Mouse (Mus musculus) lung, postnatal 0 days (tissue): ENCODE measurements around the gene Nsmce1.

Source experiments
- CTCF ChIP-seq: IDR thresholded peaks from 2 replicates; pipeline ENCODE4 v1.5.1; 2016; ENCODE audit warnings: antibody characterized with exemption, mild to moderate bottlenecking
- EP300 ChIP-seq: IDR thresholded peaks from 2 replicates; pipeline ENCODE4 v1.6.1; 2016; ENCODE audit warnings: antibody characterized with exemption, mild to moderate bottlenecking, control low read depth

DNA sequence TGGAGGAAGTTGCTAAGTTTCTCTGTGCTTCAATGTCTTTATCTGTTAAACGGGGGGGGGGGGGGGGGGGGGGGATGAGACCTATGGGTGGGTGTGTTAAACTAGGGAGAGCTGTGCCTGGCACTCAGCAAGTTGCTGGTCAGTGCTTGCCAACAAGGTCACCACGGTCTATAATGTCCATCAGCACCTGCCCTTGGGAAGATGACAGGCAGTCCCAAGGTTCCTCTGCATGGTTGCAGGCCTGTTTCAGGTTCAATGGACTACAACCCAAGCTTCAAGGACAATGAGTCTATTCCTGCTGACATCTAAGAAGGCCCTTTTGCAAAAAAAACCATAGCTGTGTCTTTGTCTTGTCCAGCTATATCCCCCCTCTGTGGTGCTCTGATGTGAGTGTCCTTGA lies 69.5 kb downstream of the Nsmce1 start:
- TF ChIP-seq CTCF = no peak
- TF ChIP-seq EP300 = no peak
